Mouse (Mus musculus) neutrophil, adult 5-6 weeks (primary cell): ENCODE data around the gene Gm42372. TPM values are rescaled to one million over a fixed set of nuclear protein-coding genes. Genes with fewer than 3 reads are reported as not detected.

ENCODE experiments used
- ATAC-seq: fragments of 151-379, 151-347 bp; 2 replicates; pipeline ENCODE4 v1.8.0; 2017; ENCODE audit warnings: mild to moderate bottlenecking, moderate TSS enrichment; ENCODE audit not compliant: insufficient number of reproducible peaks, poor library complexity, low FRiP score, severe bottlenecking; ENCODE audit errors: extremely low read depth
- total RNA-seq: library from RNA; stranded (forward); fragments of 200-1000 nt; gene quantifications from 2 replicates; pipeline ENCODE4 v1.2.3, GENCODE M21; 2017

The Gm42372 gene
- total RNA-seq, 1 experiment from 2014 or later: 0.35 TPM

- no peak for ATAC-seq
Observed at GRCm38 (mm10) chr7:16999233-16999632, 16.3 kb downstream of the Gm42372 start.

- peak; percentile 52 for ATAC-seq
Observed at GRCm38 (mm10) chr7:16999650-17000049, 16.8 kb downstream of the Gm42372 start.

GRCm38 (mm10) chr7:17002375-17003195 lies 19.7 kb downstream of the Gm42372 start:
- ATAC-seq: peak; percentile 64

- ATAC-seq: no peak
Observed at GRCm38 (mm10) chr7:17003230-17003960, 20.5 kb downstream of the Gm42372 start.

- ATAC-seq: no peak
Observed at GRCm38 (mm10) chr7:17004716-17005115, 21.8 kb downstream of the Gm42372 start.

- peak; percentile 47; the same call in 1 of the 2 replicates for ATAC-seq
Observed at GRCm38 (mm10) chr7:17007300-17007699, 24.4 kb downstream of the Gm42372 start.

- ATAC-seq: no peak
Observed at GRCm38 (mm10) chr7:17009326-17010009, 26.6 kb downstream of the Gm42372 start.

GRCm38 (mm10) chr7:17010010-17010347 lies 27.1 kb downstream of the Gm42372 start:
- no peak for ATAC-seq

- ATAC-seq: no peak
Observed at GRCm38 (mm10) chr7:17011909-17012590, 29.2 kb downstream of the Gm42372 start.

- ATAC-seq: no peak
Observed at GRCm38 (mm10) chr7:17015381-17015780, 32.5 kb downstream of the Gm42372 start.

GRCm38 (mm10) chr7:17017036-17017435 lies 34.1 kb downstream of the Gm42372 start:
- ATAC-seq: no peak

- no peak for ATAC-seq
Observed at GRCm38 (mm10) chr7:17017921-17018320, 35.0 kb downstream of the Gm42372 start.

GRCm38 (mm10) chr7:17019426-17020166 lies 36.7 kb downstream of the Gm42372 start:
- no peak for ATAC-seq

GRCm38 (mm10) chr7:17022176-17022575 lies 39.3 kb downstream of the Gm42372 start:
- ATAC-seq: no peak

- no peak for ATAC-seq
Observed at GRCm38 (mm10) chr7:17023701-17024100, 40.8 kb downstream of the Gm42372 start.

- ATAC-seq: no peak
Observed at GRCm38 (mm10) chr7:17024141-17024540, 41.3 kb downstream of the Gm42372 start.

- peak; percentile 40; the same call in 1 of the 2 replicates for ATAC-seq
Observed at GRCm38 (mm10) chr7:17024814-17025504, 42.1 kb downstream of the Gm42372 start.

GRCm38 (mm10) chr7:17025505-17025894 lies 42.6 kb downstream of the Gm42372 start:
- ATAC-seq: no peak
